Comparison of ENCODE assay signal across 18 mouse cellular contexts in genomic region chr11:75615556-75615955, GRCm38 (mm10).
"Had no signal": no experiment of that assay in that cellular context is flagged by ENCODE, and none has a peak within 500 bp of the region (broad histone marks: within the 10 kb centered on the region; RNA-seq: fewer than 3 reads in every experiment).

No protein-coding gene starts in this region.

- H3K4me2 ChIP-seq: liver, embryonic 15.5 days; lung, embryonic 15.5 days; midbrain, embryonic 11.5 days; midbrain, embryonic 13.5 days; midbrain, embryonic 15.5 days; neural tube, embryonic 12.5 days; stomach, embryonic 15.5 days had no signal

- H3K9me3 ChIP-seq: liver, embryonic 15.5 days; lung, embryonic 15.5 days; megakaryocyte, embryonic 14.5 days; midbrain, embryonic 13.5 days; midbrain, embryonic 15.5 days; neural tube, embryonic 12.5 days; stomach, embryonic 15.5 days had no signal

- H3K27ac ChIP-seq: liver, embryonic 15.5 days; lung, embryonic 15.5 days; macrophage; midbrain, embryonic 13.5 days; midbrain, embryonic 15.5 days; neural tube, embryonic 12.5 days; stomach, embryonic 15.5 days; stomach, postnatal 0 days had no signal

- H3K9ac ChIP-seq: liver, embryonic 15.5 days; lung, embryonic 15.5 days; midbrain, embryonic 13.5 days; midbrain, embryonic 15.5 days; neural tube, embryonic 12.5 days; stomach, embryonic 15.5 days had no signal

- DNase-seq: lung, adult 2 months; lung, postnatal 14 days; lung, postnatal 36 days; right cerebral cortex, postnatal 14 days; thymus, adult 2 months; thymus, postnatal 25 days; thymus, postnatal 4 days had no signal

- ATAC-seq: lung, postnatal 0 days; midbrain, embryonic 13.5 days; midbrain, embryonic 15.5 days had no signal

- H3K27me3 ChIP-seq: liver, embryonic 15.5 days; lung, embryonic 15.5 days; megakaryocyte, embryonic 14.5 days; midbrain, embryonic 13.5 days; midbrain, embryonic 15.5 days; neural tube, embryonic 12.5 days; stomach, embryonic 15.5 days had no signal

- H3K4me1 ChIP-seq: liver, embryonic 15.5 days; lung, embryonic 15.5 days; megakaryocyte, embryonic 14.5 days; midbrain, embryonic 13.5 days; midbrain, embryonic 15.5 days; neural tube, embryonic 12.5 days; stomach, embryonic 15.5 days had no signal

- H3K4me3 ChIP-seq: liver, embryonic 15.5 days; lung, embryonic 15.5 days; megakaryocyte, embryonic 14.5 days; midbrain, embryonic 13.5 days; midbrain, embryonic 15.5 days; neural tube, embryonic 12.5 days; stomach, embryonic 15.5 days had no signal
